Mouse (Mus musculus) layer of hippocampus, postnatal 14 days (tissue): ENCODE measurements around the gene Ddit4l. TPM values are rescaled to one million over a fixed set of nuclear protein-coding genes. Genes with fewer than 3 reads are reported as not detected.
"Not testable (repeated sequence)": the region's sequence is repeated elsewhere in the genome, so short reads cannot be mapped to it uniquely, and the experiment has no call there.

Experiments
- DNase-seq, 2 experiments: peaks; one replicate each; pipeline ENCODE4 v3.0.0; 2021 to 2022; ENCODE audit warnings: low spot score in 2 of 2, mixed read lengths in 1 of 2
- long read RNA-seq, 2 experiments: library from polyadenylated mRNA; stranded (forward); transcript quantifications; one replicate each; pipeline ENCODE4 v2.0.0; 2021
- total RNA-seq, 2 experiments: library from RNA; stranded (reverse); gene quantifications; 2 replicates each; pipeline ENCODE4 v1.2.3; 2021

Gene Ddit4l
- total RNA-seq, result 1 to 10 TPM; 5.8 to 7.5 TPM
- long read RNA-seq, experiment 1, transcript Ddit4l-201 (3 exons, 2,722 nt), result major isoform, 10 of 11 reads
- long read RNA-seq, experiment 1, partial matches to known transcripts, result 0 of 11 reads
- long read RNA-seq, experiment 1, other reads (novel, unspliced or antisense), result 0 of 11 reads
- long read RNA-seq, experiment 2, transcript Ddit4l-201 (3 exons, 2,722 nt), result major isoform, 20 of 23 reads
- long read RNA-seq, experiment 2, partial matches to known transcripts, result 0 of 23 reads
- long read RNA-seq, experiment 2, other reads (novel, unspliced or antisense), result 0 of 23 reads

GRCm38 (mm10) chr3:137621312-137621711, at the start of gene Ddit4l:
Ddit4l (plus strand) TSS chr3:137621612.
- not testable (repeated sequence) for DNase-seq

- no peak for DNase-seq
Measured at GRCm38 (mm10) chr3:137576146-137576545, 45.3 kb upstream of the Ddit4l start.

GRCm38 (mm10) chr3:137586376-137586969, 34.9 kb upstream of the Ddit4l start:
- no peak for DNase-seq

GRCm38 (mm10) chr3:137589811-137590210, 31.6 kb upstream of the Ddit4l start:
- DNase-seq, result peak; percentile 32 to 80

GRCm38 (mm10) chr3:137594332-137594905, 27.0 kb upstream of the Ddit4l start:
- no peak for DNase-seq

- no peak for DNase-seq
Measured at GRCm38 (mm10) chr3:137608918-137609435, 12.4 kb upstream of the Ddit4l start.

GRCm38 (mm10) chr3:137610457-137611109, 10.8 kb upstream of the Ddit4l start:
- DNase-seq, result no peak

- no peak for DNase-seq
Measured at GRCm38 (mm10) chr3:137611110-137611857, 10.1 kb upstream of the Ddit4l start.

- no peak for DNase-seq
Measured at GRCm38 (mm10) chr3:137611981-137612380, 9.4 kb upstream of the Ddit4l start.

- DNase-seq, result no peak
Measured at GRCm38 (mm10) chr3:137620540-137620939, 872 bp upstream of the Ddit4l start.

GRCm38 (mm10) chr3:137622091-137622490, 679 bp downstream of the Ddit4l start:
- no peak for DNase-seq

GRCm38 (mm10) chr3:137622895-137623580, 1.6 kb downstream of the Ddit4l start:
- DNase-seq, result peak in 1 of 2 experiments; percentile 38

GRCm38 (mm10) chr3:137623581-137624362, 2.4 kb downstream of the Ddit4l start:
- no peak for DNase-seq

- no peak for DNase-seq
Measured at GRCm38 (mm10) chr3:137625054-137625453, 3.6 kb downstream of the Ddit4l start.

GRCm38 (mm10) chr3:137633726-137634125, 12.3 kb downstream of the Ddit4l start:
- DNase-seq, result no peak

- no peak for DNase-seq
Measured at GRCm38 (mm10) chr3:137636571-137636970, 15.2 kb downstream of the Ddit4l start.

- DNase-seq, result no peak
Measured at GRCm38 (mm10) chr3:137641238-137641637, 19.8 kb downstream of the Ddit4l start.

GRCm38 (mm10) chr3:137642137-137642536, 20.7 kb downstream of the Ddit4l start:
- DNase-seq, result no peak

- no peak for DNase-seq
Measured at GRCm38 (mm10) chr3:137642568-137642967, 21.2 kb downstream of the Ddit4l start.

- no peak for DNase-seq
Measured at GRCm38 (mm10) chr3:137644081-137644480, 22.7 kb downstream of the Ddit4l start.
